In genomic region chr7:143055499-143056186, GRCm38 (mm10) we compare ENCODE assay signal across 9 mouse cellular contexts. TPM values are rescaled to one million over a fixed set of nuclear protein-coding genes. Genes with fewer than 3 reads are reported as not detected.
A peak's percentile ranks its signal among the peaks of the same experiment; 100 is the strongest.
DNase-seq lines count a peak whose midpoint lies in the region; ATAC-seq and TF ChIP-seq lines count a peak whose summit lies in the region.
"Had no signal": no experiment of that assay in that cellular context is flagged by ENCODE, and none has a peak within 500 bp of the region (broad histone marks: within the 10 kb centered on the region; RNA-seq: fewer than 3 reads in every experiment).

No protein-coding gene starts in this region.

- no peak overlapping the region for H3K27ac ChIP-seq in cerebellum, adult 2 months (ENCODE audit: insufficient read depth, low read length)
- H3K27ac ChIP-seq in testis, adult 2 months (ENCODE audit: control insufficient read depth, insufficient read depth, low read depth, low read length), result peak overlapping the region; percentile 19; the same call in 1 of the 2 replicates
- H3K27ac ChIP-seq in limb, embryonic 14.5 days (replicated peaks; ENCODE audit: low read depth, low read length), result no peak overlapping the region
- H3K27ac ChIP-seq in stomach, embryonic 16.5 days (ENCODE audit: low read length), result peak overlapping the region; percentile 36

- H3K4me1 ChIP-seq in cerebellum, adult 2 months (ENCODE audit: control insufficient read depth, insufficient read depth, low read length), result peaks cover 48% of the 10 kb centered on the region
- peaks cover 26% of the 10 kb centered on the region for H3K4me1 ChIP-seq in testis, adult 2 months (ENCODE audit: control insufficient read depth, insufficient read depth, low read length)
- H3K4me1 ChIP-seq in limb, embryonic 14.5 days (ENCODE audit: control insufficient read depth, insufficient read depth, low read length), result peaks cover 50% of the 10 kb centered on the region
- peaks cover 58% of the 10 kb centered on the region for H3K4me1 ChIP-seq in stomach, embryonic 16.5 days (ENCODE audit: control insufficient read depth, insufficient read depth, low read length)

- H3K4me3 ChIP-seq in cerebellum, adult 2 months (replicated peaks; ENCODE audit: insufficient read depth, low read depth, low read length), result peak overlapping the region; percentile 26
- H3K4me3 ChIP-seq in testis, adult 2 months (ENCODE audit: control insufficient read depth, low read depth, low read length), result peak overlapping the region; percentile 32
- H3K4me3 ChIP-seq in limb, embryonic 14.5 days (replicated peaks; ENCODE audit: low read length), result peak overlapping the region; percentile 99
- H3K4me3 ChIP-seq in stomach, embryonic 16.5 days (replicated peaks; ENCODE audit: low read length), result peak overlapping the region; percentile 97

- no peaks in the 10 kb centered on the region for H3K27me3 ChIP-seq in cerebellum, adult 2 months (ENCODE audit: control insufficient read depth, insufficient read depth, low read length)
- H3K27me3 ChIP-seq in testis, adult 2 months (ENCODE audit: control insufficient read depth, insufficient read depth, low read length), result no peaks in the 10 kb centered on the region
- H3K27me3 ChIP-seq in limb, embryonic 14.5 days (ENCODE audit: control insufficient read depth, insufficient read depth, low read length), result no peaks in the 10 kb centered on the region
- no peaks in the 10 kb centered on the region for H3K27me3 ChIP-seq in stomach, embryonic 16.5 days (ENCODE audit: control insufficient read depth, insufficient read depth, low read length)

- TF ChIP-seq POLR2A in cerebellum, adult 2 months (IDR thresholded peaks at IDR 0.05; ENCODE audit: borderline replicate concordance, insufficient read depth, low read length), result no peak
- TF ChIP-seq POLR2A in testis, adult 2 months (IDR thresholded peaks at IDR 0.05; ENCODE audit: control insufficient read depth, low read depth, low read length), result no peak
- no peak for TF ChIP-seq POLR2A in limb, embryonic 14.5 days (IDR thresholded peaks at IDR 0.05; ENCODE audit: borderline replicate concordance, extremely low read depth, insufficient read depth, insufficient read length)

- no peaks in the 10 kb centered on the region for H3K9me3 ChIP-seq in limb, embryonic 14.5 days (ENCODE audit: control insufficient read depth, low read length)
- no peaks in the 10 kb centered on the region for H3K9me3 ChIP-seq in stomach, embryonic 16.5 days (replicated peaks; ENCODE audit: control insufficient read depth, low read length)

- DNase-seq in cerebellum, adult 2 months, result peak in 1 of 2 experiments; percentile 19
- no peak for DNase-seq in cerebellum, adult 11-12 months
- DNase-seq in testis, postnatal 10 days (ENCODE audit: low spot score), result no peak
- no peak for DNase-seq in limb, embryonic 14.5 days (ENCODE audit: low spot score)
- DNase-seq in embryo, embryonic 9.5 days (ENCODE audit: extremely low spot score), result no peak
- DNase-seq in thymus, postnatal 25 days, result no peak

- 52% methylated on average over 11 of the region's 11 CpGs for WGBS in cerebellum, adult 2 months
- WGBS in limb, embryonic 14.5 days, result 84% methylated on average over 11 of the region's 11 CpGs
- 61% methylated on average over 11 of the region's 11 CpGs for WGBS in stomach, embryonic 16.5 days

- H3K4me2 ChIP-seq in limb, embryonic 14.5 days (replicated peaks; ENCODE audit: low read depth, low read length, severe bottlenecking), result peak overlapping the region; percentile 94
- H3K4me2 ChIP-seq in stomach, embryonic 16.5 days (ENCODE audit: low read depth, low read length), result peak overlapping the region; percentile 84

- peak overlapping the region; percentile 94; the same call in 1 of the 2 replicates for H3K9ac ChIP-seq in limb, embryonic 14.5 days (ENCODE audit: low read depth, low read length, severe bottlenecking)
- peak overlapping the region; percentile 98 for H3K9ac ChIP-seq in stomach, embryonic 16.5 days (ENCODE audit: low read length)

- H3K36me3 ChIP-seq in testis, adult 2 months (ENCODE audit: control insufficient read depth, insufficient read depth, low read length), result no peaks in the 10 kb centered on the region
- peaks cover 38% of the 10 kb centered on the region for H3K36me3 ChIP-seq in limb, embryonic 14.5 days (ENCODE audit: control insufficient read depth, insufficient read depth, low read length)
- 0 out of 2 replicates have a peak, but pooled peaks cover 3% of the 10 kb centered on the region for H3K36me3 ChIP-seq in stomach, embryonic 16.5 days (ENCODE audit: control insufficient read depth, insufficient read depth, low read length)

- no peak for ATAC-seq in limb, embryonic 14.5 days (ENCODE audit: low FRiP score, low read depth)
- ATAC-seq in stomach, embryonic 16.5 days (ENCODE audit: insufficient read depth, low FRiP score), result no peak

- TF ChIP-seq CTCF in cerebellum, adult 2 months (IDR thresholded peaks at IDR 0.05; ENCODE audit: borderline replicate concordance, insufficient read depth, low read depth, low read length), result no peak
- no peak for TF ChIP-seq CTCF in testis, adult 2 months (IDR thresholded peaks at IDR 0.05; ENCODE audit: control insufficient read depth, insufficient read depth, insufficient replicate concordance, low read depth, low read length)

RNA-seq across cellular contexts. Expression of gene Cd81, which starts 3.1 kb away (rescaled TPM):
- polyA plus RNA-seq in cerebellum, adult 2 months (2012; rRNA removed), result 841 and 916 TPM in 2 replicates
- polyA plus RNA-seq in testis, adult 2 months (2012; rRNA removed), result 63.3 and 78.4 TPM in 2 replicates
- polyA plus RNA-seq in limb, embryonic 14.5 days (2012; rRNA removed), result 456 and 528 TPM in 2 replicates
- 658 and 696 TPM in 2 replicates for polyA plus RNA-seq in limb, embryonic 14.5 days (2014; fragmentation: Nextera tagmentation; extraction: Ambion mirVana)
- 638 and 686 TPM in 2 replicates for polyA plus RNA-seq in stomach, embryonic 16.5 days (2015; fragmentation: Nextera tagmentation; extraction: Ambion mirVana)

RNA-seq across cellular contexts. Expression of gene Tssc4, which starts 13.4 kb away (rescaled TPM):
- polyA plus RNA-seq in cerebellum, adult 2 months (2012; rRNA removed), result 101 and 106 TPM in 2 replicates
- polyA plus RNA-seq in testis, adult 2 months (2012; rRNA removed), result 43.1 and 43.7 TPM in 2 replicates
- 130 and 174 TPM in 2 replicates for polyA plus RNA-seq in limb, embryonic 14.5 days (2012; rRNA removed)
- polyA plus RNA-seq in limb, embryonic 14.5 days (2014; fragmentation: Nextera tagmentation; extraction: Ambion mirVana), result 65.0 and 67.0 TPM in 2 replicates
- 75.8 and 84.7 TPM in 2 replicates for polyA plus RNA-seq in stomach, embryonic 16.5 days (2015; fragmentation: Nextera tagmentation; extraction: Ambion mirVana)

RNA-seq across cellular contexts. Expression of gene Trpm5, which starts 38.8 kb away (rescaled TPM):
- 0.10 and 0.13 TPM in 2 replicates for polyA plus RNA-seq in cerebellum, adult 2 months (2012; rRNA removed)
- polyA plus RNA-seq in testis, adult 2 months (2012; rRNA removed), result 1.1 and 1.5 TPM in 2 replicates
- 63.4 and 71.2 TPM in 2 replicates for polyA plus RNA-seq in limb, embryonic 14.5 days (2012; rRNA removed)
- polyA plus RNA-seq in limb, embryonic 14.5 days (2014; fragmentation: Nextera tagmentation; extraction: Ambion mirVana), result 24.1 and 24.2 TPM in 2 replicates
- 18.3 and 18.5 TPM in 2 replicates for polyA plus RNA-seq in stomach, embryonic 16.5 days (2015; fragmentation: Nextera tagmentation; extraction: Ambion mirVana)
- polyA plus RNA-seq: erythroblast, embryonic 14.5 days had no signal

RNA-seq across cellular contexts. Expression of gene Kcnq1, which starts 50.5 kb away (rescaled TPM):
- polyA plus RNA-seq in cerebellum, adult 2 months (2012; rRNA removed), result 0.54 and 1.6 TPM in 2 replicates
- polyA plus RNA-seq in testis, adult 2 months (2012; rRNA removed), result 1.6 and 1.8 TPM in 2 replicates
- polyA plus RNA-seq in limb, embryonic 14.5 days (2012; rRNA removed), result 1.7 and 2.7 TPM in 2 replicates
- 1.3 and 1.5 TPM in 2 replicates for polyA plus RNA-seq in limb, embryonic 14.5 days (2014; fragmentation: Nextera tagmentation; extraction: Ambion mirVana)
- 10.0 and 10.1 TPM in 2 replicates for polyA plus RNA-seq in stomach, embryonic 16.5 days (2015; fragmentation: Nextera tagmentation; extraction: Ambion mirVana)

RNA-seq across cellular contexts. Expression of gene Tspan32, which starts 50.8 kb away (rescaled TPM):
- 0.25 and 0.32 TPM in 2 replicates for polyA plus RNA-seq in cerebellum, adult 2 months (2012; rRNA removed)
- 0.10 and 0.17 TPM in 2 replicates for polyA plus RNA-seq in testis, adult 2 months (2012; rRNA removed)
- 5.1 and 5.5 TPM in 2 replicates for polyA plus RNA-seq in limb, embryonic 14.5 days (2012; rRNA removed)
- polyA plus RNA-seq in limb, embryonic 14.5 days (2014; fragmentation: Nextera tagmentation; extraction: Ambion mirVana), result 6.0 and 7.3 TPM in 2 replicates
- 4.1 and 6.0 TPM in 2 replicates for polyA plus RNA-seq in stomach, embryonic 16.5 days (2015; fragmentation: Nextera tagmentation; extraction: Ambion mirVana)

Comparison
In these comparisons a context has a peak if more than half of its experiments do, and no peak if none do; other contexts are left out.
1. H3K27ac ChIP-seq: peak in testis, adult 2 months (single experiment) and stomach, embryonic 16.5 days (single experiment); none in cerebellum, adult 2 months (single experiment) and limb, embryonic 14.5 days (single experiment).
2. H3K4me3 ChIP-seq: peak in every context shown above with its lines; median percentile 99 in limb, embryonic 14.5 days; 97 in stomach, embryonic 16.5 days; 32 in testis, adult 2 months; 26 in cerebellum, adult 2 months.